Mouse (Mus musculus): ENCODE results near the gene Scarf1.

Scarf1 gene

DNA sequence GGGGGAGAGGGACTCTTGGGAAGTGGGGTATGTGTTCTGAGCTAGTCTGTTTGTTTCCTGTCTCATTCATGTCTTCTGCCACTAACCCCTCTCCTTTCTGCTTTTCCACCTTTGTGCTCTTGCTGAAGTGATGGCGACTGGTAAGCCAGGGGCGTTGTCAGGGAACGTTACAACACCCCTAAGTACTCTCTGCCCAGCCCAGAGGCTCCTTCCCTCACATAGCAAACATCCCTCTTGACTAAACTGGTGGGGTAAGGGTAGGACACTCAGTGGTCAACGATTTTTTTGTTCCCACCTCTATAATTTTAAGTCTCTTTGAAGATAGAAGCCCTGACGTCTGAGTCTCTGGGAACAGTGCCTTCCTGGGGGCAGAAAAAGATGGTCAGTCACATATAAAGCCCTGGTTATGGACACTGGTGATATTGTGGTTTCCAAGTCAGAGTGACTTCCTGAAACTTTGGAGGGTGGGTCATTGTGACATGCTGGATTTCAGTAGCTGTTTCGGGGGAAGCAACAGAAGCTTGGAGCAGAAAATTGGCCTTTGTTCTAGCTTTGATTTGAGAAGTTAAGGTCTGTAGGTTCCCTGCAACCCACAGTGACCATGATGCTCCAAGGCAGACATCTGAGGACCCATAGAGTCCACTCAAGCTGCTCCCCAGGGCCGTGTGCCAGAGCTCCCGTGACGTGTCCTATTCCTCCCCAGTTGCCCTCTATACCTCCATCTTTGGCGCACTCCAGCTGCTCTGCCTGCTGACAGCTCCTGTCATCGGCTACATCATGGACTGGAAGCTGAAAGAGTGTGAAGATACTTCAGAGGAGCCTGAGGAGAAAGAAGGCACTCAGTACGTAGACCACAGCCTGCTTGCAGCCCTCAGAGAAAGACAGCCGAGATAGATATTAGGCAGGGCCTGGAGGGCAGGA lies 53.2 kb downstream of the Scarf1 start:
- no peak for DNase-seq

DNA sequence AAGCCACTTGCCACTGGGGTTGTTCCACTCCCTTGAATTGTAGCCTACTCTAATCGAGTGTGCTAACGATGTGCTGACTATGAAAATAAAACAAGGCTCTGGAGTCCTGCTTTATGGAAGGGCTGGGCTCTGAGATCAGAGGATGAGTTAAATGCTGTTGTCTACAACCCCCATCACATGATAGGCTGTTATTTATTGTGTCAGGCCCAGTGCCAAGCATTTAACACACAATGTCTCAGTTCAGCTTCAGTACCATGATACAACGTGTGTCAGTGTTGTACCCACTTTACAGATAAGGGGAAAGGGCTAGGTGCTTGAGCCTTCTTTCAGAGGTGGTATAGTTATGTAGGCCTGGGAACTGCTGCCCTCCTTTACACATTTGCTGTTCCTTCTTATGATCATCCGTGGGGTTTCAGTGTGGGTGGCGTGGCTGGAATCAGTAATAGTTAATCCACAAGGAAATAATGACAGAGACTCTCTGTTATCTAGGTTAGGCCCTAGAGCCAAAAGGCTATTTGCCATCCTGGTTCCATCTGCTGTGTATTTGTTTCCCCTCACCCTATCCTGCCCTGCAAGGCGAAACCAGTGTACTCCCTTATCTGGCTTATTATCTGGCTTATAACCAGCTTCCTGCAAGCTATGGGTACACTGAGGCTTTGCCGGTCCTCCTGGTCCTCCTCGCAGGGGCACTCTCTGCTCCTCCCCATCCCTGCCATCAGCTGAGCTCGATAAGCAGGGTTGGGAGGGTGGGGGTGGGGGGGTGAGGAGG lies 54.2 kb downstream of the Scarf1 start:
- DNase-seq: no peak

DNA sequence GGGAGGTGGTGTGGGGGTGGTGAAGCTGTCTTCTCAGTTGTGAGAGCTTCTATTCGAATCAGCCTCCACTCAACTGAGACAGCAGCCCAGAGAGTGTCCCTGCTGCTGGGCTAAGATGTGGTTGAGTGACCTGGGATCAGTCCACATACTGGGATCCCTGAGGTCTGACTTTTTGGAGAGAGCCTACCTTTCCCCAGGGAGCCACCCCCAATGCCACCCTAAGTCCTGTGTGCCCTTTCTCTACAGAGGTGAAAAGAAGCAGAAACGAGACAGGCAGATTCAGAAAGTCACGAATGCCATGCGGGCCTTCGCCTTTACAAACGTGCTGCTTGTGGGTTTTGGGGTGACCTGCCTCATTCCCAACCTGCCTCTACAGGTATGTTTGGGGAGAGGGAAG lies 54.8 kb downstream of the Scarf1 start:
- DNase-seq: no peak

DNA sequence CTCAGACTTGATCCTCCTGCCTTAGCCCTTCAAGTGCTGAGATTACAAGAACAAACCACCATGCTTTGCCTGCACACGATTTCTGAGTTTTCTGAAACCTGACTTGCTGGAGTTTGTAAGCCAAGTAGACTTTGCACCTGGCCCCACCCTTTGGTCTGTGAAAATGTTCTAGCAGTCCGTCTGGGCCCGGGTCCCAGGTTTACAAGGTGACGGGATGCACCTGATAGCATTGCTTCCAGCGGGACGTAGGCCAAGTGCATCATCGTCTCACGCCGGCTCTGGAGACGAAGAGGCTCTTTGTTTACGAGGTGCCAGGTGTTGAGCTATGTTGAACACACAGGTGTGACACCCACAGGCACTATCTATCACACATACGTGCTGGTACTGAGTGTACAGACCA lies 55.6 kb downstream of the Scarf1 start:
- no peak for DNase-seq

DNA sequence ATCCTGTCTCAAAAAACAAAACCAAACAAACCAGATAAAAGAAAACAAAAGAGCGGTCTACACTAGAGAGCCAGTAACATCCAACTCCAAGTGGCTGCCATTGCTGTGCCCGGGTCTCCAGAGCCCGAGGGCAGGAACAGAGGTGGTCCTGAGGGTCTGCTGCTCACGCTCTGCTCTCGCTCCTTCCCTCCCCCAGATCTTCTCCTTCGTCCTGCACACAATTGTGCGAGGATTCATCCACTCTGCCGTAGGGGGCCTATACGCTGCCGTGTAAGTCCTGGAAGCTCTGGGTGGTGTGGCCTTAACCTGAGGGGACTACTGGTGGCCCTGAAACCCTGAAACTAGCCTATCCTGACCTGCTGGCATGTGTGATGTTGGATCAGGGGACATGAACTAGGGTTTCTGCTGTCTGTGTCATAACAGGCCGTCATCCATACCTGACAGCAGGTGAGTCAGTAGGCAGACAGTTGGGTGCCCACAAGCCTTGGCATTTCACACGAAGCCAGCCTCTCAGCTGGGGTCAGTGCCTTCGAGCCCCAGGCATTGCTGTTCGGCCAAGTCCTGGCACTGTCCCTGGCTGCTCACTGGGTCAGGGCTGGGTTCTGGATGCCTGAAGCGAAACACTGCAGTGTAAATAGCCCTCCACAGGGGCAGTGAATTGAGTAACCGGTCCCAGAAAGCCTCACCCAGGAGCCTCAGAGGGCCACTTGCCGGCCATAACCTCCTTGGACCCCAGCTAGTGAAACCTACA lies 57.2 kb downstream of the Scarf1 start:
- DNase-seq: no peak

DNA sequence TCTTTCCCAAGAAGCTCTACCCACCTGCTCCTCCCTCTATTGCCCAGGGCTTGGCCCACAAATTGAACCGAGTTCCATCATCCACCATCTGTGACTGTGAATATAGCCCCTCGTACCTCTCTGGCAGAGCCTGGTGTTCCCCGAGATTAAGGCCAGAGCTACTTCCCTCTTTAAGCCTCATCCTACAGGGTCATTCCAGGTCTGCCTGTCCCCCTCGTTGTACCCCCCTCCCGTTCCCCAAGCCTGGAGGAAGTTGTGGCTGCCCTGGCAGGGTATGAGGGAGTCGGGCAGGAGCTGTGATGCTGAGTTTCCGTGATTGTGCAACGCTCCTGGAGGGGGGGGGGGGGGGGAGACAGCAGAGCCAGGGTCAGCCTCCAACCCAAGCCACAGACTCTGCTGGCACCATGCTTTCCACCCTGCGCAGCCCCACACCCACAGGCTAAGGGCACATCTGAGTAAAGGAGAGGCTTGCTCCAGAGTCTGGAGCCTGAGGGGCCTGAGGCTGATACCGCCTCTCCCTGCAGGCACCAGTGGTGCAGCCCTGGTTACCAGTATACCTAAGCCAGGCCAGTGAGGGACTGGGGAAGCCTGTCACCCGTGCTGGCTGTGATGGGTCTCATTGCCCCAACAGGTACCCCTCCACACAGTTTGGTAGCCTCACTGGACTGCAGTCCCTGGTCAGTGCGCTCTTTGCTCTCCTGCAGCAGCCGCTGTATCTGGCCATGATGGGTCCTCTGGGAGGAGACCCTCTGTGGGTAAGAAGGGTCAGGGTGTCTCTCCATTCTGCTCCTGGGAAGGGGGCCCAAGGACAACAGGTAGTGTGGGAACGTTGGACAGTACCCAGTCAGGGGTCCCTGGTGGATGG lies 58.0 kb downstream of the Scarf1 start:
- DNase-seq: no peak

DNA sequence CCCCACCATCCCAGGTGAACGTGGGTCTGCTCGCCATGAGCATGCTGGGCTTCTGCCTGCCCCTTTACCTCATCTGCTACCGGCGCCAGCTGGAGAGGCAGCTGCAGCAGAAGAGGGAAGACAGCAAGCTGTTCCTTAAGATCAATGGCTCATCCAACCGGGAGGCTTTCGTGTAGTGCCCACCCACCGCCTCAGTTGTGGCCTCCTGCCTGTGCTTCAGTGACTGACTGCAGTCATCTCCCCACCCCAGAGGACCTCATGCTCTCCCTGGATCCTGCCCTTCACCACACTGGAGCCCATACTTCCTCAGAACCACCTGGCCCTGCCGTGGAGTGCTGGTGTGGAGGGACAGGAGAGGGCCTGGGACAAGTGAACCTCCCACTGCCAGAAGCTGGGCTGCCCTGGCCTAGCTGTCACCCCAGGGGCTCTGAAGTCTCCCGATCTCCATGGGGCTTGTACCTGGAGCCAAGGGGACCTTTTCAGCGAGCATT lies 59.0 kb downstream of the Scarf1 start:
- DNase-seq: peak; percentile 51

DNA sequence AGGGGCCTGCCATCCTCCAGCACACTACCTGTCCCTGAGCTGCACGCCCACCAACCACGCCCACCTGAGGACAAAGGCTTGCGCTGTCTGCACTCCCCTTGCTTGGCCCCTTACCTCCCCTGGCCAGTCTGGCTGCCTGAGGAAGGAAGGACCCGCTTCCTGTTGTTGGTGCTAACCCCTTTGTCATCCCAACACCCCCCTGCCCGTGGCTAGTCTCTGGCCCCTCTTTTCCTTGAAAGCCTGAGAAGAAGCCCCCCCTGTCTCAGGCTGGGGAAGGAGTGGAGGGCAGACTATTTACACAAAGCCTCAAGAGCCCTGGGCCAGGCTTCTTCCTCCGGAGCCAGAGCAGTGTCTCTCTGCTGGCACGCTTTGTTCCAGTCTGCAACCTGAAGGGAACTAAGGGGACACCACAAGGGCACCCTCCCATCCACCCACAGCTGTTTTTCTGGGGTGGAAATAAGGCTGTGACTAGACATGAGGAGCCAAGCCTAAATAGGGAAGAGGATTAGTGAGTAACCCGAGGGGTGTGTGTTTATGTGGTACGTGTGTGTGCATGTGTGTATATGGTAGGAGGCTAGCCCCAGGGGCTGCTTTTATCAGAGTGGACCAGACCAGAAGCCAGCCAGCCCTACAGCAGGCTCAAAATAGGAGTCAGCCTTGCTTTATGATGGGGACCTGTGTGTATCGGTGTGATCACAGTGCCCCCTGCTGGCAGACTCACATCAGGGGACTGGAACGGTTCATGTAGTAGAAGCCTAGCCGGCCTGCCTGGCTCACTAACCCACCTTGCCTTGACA lies 59.7 kb downstream of the Scarf1 start:
- DNase-seq: peak; percentile 86

DNA sequence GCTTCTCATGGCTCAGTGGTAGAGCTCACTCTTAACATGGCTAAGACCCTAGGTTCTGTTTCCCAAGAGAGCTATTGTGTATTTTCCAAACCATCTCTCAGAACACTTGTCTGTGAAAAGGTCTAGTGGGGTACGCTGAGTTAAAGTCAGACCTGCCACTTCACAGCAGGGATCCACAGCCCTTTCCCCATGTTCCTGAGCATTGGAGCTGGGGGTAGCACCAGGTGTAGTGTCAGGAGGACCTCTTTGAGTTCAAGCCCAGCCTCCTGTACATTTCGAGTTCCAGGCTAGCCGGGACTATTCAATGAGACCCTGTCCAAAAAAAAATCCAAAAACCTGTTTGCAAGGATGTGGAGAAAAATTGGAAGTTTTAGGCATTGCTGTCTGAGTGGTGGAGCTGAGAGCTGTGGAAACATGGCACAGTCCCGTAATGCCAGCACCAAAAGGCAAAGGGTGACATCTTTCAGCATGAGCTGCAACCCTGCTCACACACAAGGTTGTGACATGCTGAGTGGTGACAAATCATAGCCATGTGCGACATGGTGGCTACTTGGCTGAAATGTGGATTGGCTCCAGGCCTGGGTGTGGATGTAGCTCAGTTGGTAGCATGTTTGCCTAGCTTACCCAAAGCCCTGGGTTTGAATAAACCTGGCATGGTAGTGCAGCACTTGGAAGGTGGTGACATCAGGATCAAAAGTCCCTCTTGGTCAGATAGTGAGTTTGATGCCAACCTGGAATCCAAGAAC lies 61.2 kb downstream of the Scarf1 start:
- DNase-seq: no peak

DNA sequence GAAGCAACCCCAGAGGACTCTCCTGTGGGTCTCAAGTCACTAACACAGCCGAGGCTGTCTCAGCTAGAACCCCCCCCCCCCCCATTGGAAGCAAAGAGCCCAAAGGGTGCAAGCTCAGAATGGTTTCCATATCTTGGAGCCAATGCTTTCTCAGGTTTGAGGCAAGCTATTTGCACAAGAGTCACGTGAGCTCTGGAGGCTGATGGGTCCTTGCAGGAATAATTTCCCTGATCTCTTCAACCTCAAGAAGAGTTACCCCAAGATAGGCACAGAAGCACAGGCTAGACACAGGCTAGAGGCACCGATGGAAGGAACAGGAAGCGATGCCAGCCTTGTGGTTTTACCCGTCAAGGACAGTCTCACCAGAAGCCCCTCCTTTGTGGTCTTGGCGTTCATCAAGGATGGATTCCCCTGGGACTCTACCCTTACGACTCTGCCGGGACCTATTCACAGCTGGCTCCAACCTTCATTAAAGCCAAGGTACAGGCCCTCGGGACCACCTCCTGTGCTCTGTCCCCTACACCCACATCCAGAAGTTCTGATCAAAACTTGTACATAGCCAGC lies 62.3 kb downstream of the Scarf1 start:
- DNase-seq: no peak
